Mouse (Mus musculus) kidney, adult 2 months (tissue): ENCODE measurements around the gene Dlgap1.

Source experiments
- CTCF ChIP-seq: fragments of 200-500 bp; conservative IDR thresholded peaks from 2 replicates; pipeline ENCODE4 v1.5.1; 2011; ENCODE audit warnings: low read depth, mild to moderate bottlenecking, control low read depth, low read length, moderate library complexity, mixed read lengths; ENCODE audit not compliant: insufficient read depth, insufficient read length
- POLR2A ChIP-seq: fragments of 200-500 bp; IDR thresholded peaks from one replicate; pipeline ENCODE4 v1.6.1; 2011; ENCODE audit warnings: low read depth, low read length, control low read depth

DNA sequence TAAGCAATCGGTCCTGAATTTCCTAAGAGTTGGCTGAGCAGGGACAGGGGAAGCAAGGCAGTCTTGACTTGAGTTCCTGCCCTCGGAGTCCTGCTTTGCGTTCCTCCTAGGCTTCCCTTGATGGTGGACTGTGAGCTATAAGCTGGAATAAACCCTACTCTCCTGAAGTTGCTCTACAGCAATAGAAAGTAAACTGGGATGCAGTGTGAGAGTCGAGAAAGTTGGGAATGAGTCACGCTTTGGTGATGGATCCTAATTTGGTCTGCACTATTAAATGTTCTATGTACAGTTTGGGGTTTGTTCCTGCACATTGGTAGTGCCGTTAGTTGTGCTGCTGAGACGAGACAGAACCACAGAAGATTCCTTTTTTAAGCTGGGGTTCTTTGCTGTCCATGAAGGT, 348.9 kb downstream of the Dlgap1 start:
- TF ChIP-seq CTCF (no peak), POLR2A (no peak)
